Mouse (Mus musculus) CD4-positive naive resting alpha-beta T cell, adult 76 days (primary cell): Measurements from ENCODE around the gene Cd209g. TPM values are rescaled to one million over a fixed set of nuclear protein-coding genes. Genes with fewer than 3 reads are reported as not detected.

ENCODE experiments used
- total RNA-seq: library from RNA; stranded (reverse); gene quantifications from one replicate; pipeline ENCODE4 v1.2.4, GENCODE M21; 2023

The Cd209g gene
- not detected for total RNA-seq

DNA sequence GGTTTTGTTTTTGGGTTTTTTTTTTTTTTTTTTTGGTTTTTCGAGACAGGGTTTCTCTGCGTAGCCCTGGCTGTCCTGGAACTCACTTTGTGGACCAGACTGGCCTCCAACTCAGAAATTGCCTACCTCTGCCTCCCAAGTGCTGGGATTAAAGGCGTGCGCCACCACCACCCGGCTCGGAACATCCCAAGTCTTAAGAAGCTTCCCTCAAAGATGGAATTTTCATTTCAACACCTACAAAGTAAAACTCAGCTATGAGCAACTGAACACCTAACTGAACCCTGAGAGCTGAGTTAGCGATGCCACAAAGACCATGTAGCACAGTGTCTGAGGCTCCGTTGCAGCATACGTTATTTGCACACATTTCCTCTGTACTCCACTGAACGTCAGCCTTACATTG is at the start of gene Cd209g:
TSS of gene Cd209g (plus strand) at position 301 of the 400 bp plus-strand sequence.

DNA sequence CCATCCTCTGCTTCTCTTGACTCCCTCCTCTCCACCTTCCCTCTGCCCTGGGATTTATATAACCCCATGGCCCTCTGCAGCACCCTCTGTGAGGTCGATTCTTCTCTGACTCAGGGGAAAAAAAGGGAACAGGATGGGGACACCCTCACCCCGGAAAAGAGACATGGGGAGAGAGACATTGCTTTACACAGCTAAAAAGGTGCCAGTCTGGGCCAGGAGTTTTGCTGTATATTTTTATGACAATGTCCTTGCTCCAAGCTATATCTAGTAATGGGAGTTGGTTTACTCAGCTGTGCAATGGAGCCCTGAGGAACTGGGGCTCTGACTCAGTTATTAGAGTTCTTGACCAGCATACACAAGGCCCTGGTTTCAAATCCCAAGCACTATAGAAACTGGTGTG is 28.2 kb upstream of the Cd209g start, which contains the start of gene Cd209f:
TSS of gene Cd209f (minus strand) at position 101 of the 400 bp plus-strand sequence.

DNA sequence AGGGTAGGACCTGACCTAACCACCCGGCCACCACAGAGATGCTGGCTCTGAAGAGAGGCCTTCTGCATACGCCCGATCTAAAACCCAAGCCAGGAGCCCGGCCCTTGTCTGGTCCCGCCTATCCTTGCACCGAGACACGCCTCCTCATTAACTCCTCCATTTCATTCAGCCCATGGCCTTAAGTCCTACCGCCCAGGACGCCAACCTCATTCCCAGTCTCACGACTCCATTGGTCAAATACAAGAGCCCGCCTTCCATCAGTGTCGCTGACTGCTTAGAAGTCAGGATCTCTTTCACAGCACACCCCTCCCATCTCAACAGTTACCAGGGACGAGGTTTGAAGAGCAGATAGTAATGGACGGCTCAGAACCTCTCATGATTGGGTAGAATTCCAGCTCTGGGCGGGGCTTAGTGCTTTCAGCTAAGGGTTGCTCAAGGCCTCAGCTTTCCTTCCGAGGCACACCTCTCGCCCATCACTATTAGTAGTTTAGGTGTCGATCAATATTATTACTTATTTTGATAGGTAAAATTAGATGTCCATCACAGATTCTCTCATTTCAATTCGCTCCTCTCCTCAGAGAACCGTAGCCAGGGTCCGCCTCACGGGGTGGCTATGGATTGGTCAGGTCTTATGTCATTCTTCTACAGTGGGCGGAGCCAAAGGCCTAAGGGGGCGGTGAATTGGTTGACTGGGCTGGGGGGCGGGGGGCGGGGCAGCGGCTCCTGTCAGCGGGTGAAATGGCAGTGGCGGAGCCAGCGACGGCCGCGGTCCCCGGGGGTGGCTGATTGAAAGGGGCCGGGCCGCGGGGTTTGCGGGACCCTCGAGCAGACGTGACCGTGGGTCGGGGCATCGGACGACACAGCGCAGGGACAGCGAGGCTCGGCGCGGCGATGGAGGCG is 32.2 kb downstream of the Cd209g start, which contains the start of gene Evi5l:
TSS of gene Evi5l (plus strand) at position 716 of the 900 bp plus-strand sequence.

Other genes with a start within 250 kb of the Cd209g start
- not detected for gene Cd209b, start 207.3 kb upstream of the Cd209g start, total RNA-seq
- not detected for gene Cd209c, start 179.4 kb upstream of the Cd209g start, total RNA-seq
- gene Cd209f, start 28.3 kb upstream of the Cd209g start, total RNA-seq = not detected
- 16.6 TPM for gene Evi5l, start 32.5 kb downstream of the Cd209g start, total RNA-seq
- 0.21 TPM for gene Prr36, start 83.4 kb downstream of the Cd209g start, total RNA-seq
- gene Lrrc8e, start 92.7 kb downstream of the Cd209g start, total RNA-seq = not detected
- 149 TPM for gene Map2k7, start 104.6 kb downstream of the Cd209g start, total RNA-seq
- gene Gm49320, start 104.8 kb downstream of the Cd209g start, total RNA-seq = not detected
- 40.7 TPM for gene Tgfbr3l, start 114.1 kb downstream of the Cd209g start, total RNA-seq
- gene Snapc2, start 119.0 kb downstream of the Cd209g start, total RNA-seq = 14.4 TPM
- 1.3 TPM for gene Ctxn1, start 125.2 kb downstream of the Cd209g start, total RNA-seq
- 77.2 TPM for gene Timm44, start 141.8 kb downstream of the Cd209g start, total RNA-seq
- 20.4 TPM for gene Ccl25, start 191.1 kb downstream of the Cd209g start, total RNA-seq
- 88.4 TPM for gene Elavl1, start 191.3 kb downstream of the Cd209g start, total RNA-seq